Mouse (Mus musculus) hindbrain, embryonic 15.5 days (tissue): ENCODE results near the gene Rragb. TPM values are rescaled to one million over a fixed set of nuclear protein-coding genes. Genes with fewer than 3 reads are reported as not detected.

Experiments
- polyA plus RNA-seq: library from polyadenylated mRNA; unstranded; fragments of >200 nt; fragmentation: Nextera tagmentation; extraction: Ambion mirVana; gene quantifications from 2 replicates; pipeline ENCODE4 v1.2.1, GENCODE M21; 2015

Rragb gene
- polyA plus RNA-seq, 1 experiment from 2014 or later = 6.4 TPM

Other genes starting within 250 kb of the Rragb start
- gene Usp51, start 133.5 kb upstream of the Rragb start, polyA plus RNA-seq = 2.4 and 3.3 TPM in 2 replicates
- gene Mageh1, start 102.4 kb upstream of the Rragb start, polyA plus RNA-seq = 120 and 123 TPM in 2 replicates
- gene Foxr2, start 21.2 kb upstream of the Rragb start, polyA plus RNA-seq = 0.49 and 0.67 TPM in 2 replicates
- gene Klf8, start 97.5 kb downstream of the Rragb start, polyA plus RNA-seq = 4.8 and 5.9 TPM in 2 replicates